Mouse (Mus musculus) liver, adult 2 months (tissue): Measurements from ENCODE around the gene Tenm3. TPM values are rescaled to one million over a fixed set of nuclear protein-coding genes. Genes with fewer than 3 reads are reported as not detected.

Experiments
- DNase-seq: peaks from one replicate; pipeline ENCODE4 v3.0.0-alpha.2; 2011; ENCODE audit warnings: low read depth, low spot score; ENCODE audit errors: extremely low read depth
- H3K27ac ChIP-seq: fragments of 200-500 bp; replicated peaks from 2 replicates; pipeline ENCODE4 v1.5.1; 2012; ENCODE audit warnings: low read depth, mild to moderate bottlenecking, control low read depth, inconsistent platforms, low read length; ENCODE audit not compliant: insufficient read depth
- H3K27me3 ChIP-seq: fragments of 200-500 bp; 2 replicates; pipeline ENCODE4 v1.6.1; 2012; ENCODE audit warnings: mild to moderate bottlenecking, moderate library complexity, low read length, inconsistent platforms; ENCODE audit not compliant: control insufficient read depth, insufficient read depth
- H3K36me3 ChIP-seq: fragments of 200-500 bp; 2 replicates; pipeline ENCODE4 v1.6.1; 2012; ENCODE audit warnings: low read length, inconsistent platforms; ENCODE audit not compliant: control insufficient read depth, insufficient read depth
- H3K4me1 ChIP-seq: fragments of 200-500 bp; 2 replicates; pipeline ENCODE4 v1.6.1; 2011; ENCODE audit warnings: low read length; ENCODE audit not compliant: control insufficient read depth, insufficient read depth
- H3K4me3 ChIP-seq: fragments of 200-500 bp; 2 replicates; pipeline ENCODE4 v1.5.1; 2011; ENCODE audit warnings: low read depth, mild to moderate bottlenecking, control low read depth, low read length, moderate library complexity; ENCODE audit not compliant: insufficient read depth
- H3K79me2 ChIP-seq: fragments of 200-500 bp; 2 replicates; pipeline ENCODE4 v1.6.1; 2012; ENCODE audit warnings: inconsistent platforms, mild to moderate bottlenecking, low read length, moderate library complexity; ENCODE audit not compliant: control insufficient read depth, insufficient read depth
- H3K9ac ChIP-seq: fragments of 200-500 bp; 2 replicates; pipeline ENCODE4 v1.6.1; 2012; ENCODE audit warnings: low read depth, mild to moderate bottlenecking, control low read depth, inconsistent platforms, low read length
- CTCF ChIP-seq: fragments of 200-500 bp; IDR thresholded peaks from 2 replicates; pipeline ENCODE4 v1.5.1; 2011; ENCODE audit warnings: low read depth, low read length, control low read depth
- POLR2A ChIP-seq: fragments of 200-500 bp; IDR thresholded peaks from 2 replicates; pipeline ENCODE4 v1.6.1; 2011; ENCODE audit warnings: low read length, control low read depth; ENCODE audit not compliant: insufficient read depth; ENCODE audit errors: extremely low read depth
- WGBS: fragments of 180-500 bp; shearing (Covaris S2); methylation state at CpG from one replicate; pipeline ENCODE4 v1.1.7; 2018; 5-methylcytosine and 5-hydroxymethylcytosine counted together
- polyA plus RNA-seq: library from polyadenylated mRNA; depleted of rRNA; stranded (reverse); fragments of >200 nt; gene quantifications from 2 replicates; pipeline ENCODE4 v1.2.3, GENCODE M21; 2012
- total RNA-seq: library from RNA; depleted of rRNA; stranded (reverse); fragments of >200 nt; gene quantifications from 2 replicates; pipeline ENCODE4 v1.2.3, GENCODE M21; 2014

Gene Tenm3
- total and polyA plus RNA-seq, 2 experiments: 5.3 to 12.5 TPM

- WGBS: 91% methylated on average over 9 of the region's 9 CpGs
- no peak for DNase-seq
- no peaks in the 10 kb centered on the region for H3K4me1 ChIP-seq
- H3K36me3 ChIP-seq: no peaks in the 10 kb centered on the region
- H3K27ac ChIP-seq: no peak overlapping the region
- H3K27me3 ChIP-seq: no peaks in the 10 kb centered on the region
- no peak overlapping the region for H3K9ac ChIP-seq
- no peak overlapping the region for H3K4me3 ChIP-seq
- TF ChIP-seq CTCF (no peak), POLR2A (no peak)
- H3K79me2 ChIP-seq: no peaks in the 10 kb centered on the region
These were observed 60.4 kb downstream of the Tenm3 start for GRCm38 (mm10) chr8:48783308-48783707.

GRCm38 (mm10) chr8:48780628-48781027 is 63.1 kb downstream of the Tenm3 start:
- WGBS: 80% methylated on average over 6 of the region's 6 CpGs
- no peak for TF ChIP-seq CTCF
- no peak for TF ChIP-seq POLR2A

DNA sequence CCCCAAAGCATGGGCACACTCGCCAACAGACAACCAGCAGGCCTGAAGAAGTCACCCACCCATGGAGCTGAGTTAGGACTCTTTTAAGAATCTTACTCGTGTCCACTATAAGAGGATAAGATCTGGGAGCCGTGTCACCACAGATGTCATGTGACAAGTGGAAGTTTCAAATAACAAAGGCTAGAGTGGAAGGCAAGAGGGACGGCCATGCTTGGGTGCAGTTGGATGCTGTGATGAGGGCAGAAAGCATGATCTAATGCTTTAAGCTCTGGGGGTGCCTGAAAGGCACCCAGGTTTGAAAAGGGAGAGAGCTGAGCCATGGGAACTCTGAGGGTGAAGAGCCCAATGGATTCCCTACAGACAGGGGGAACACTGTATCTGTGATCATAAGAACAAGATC is 64.6 kb downstream of the Tenm3 start:
- no peak for DNase-seq
- Histone ChIP-seq H3K79me2 (no peaks in the 10 kb centered on the region), H3K27ac (no peak overlapping the region), H3K4me1 (no peaks in the 10 kb centered on the region), H3K9ac (no peak overlapping the region), H3K36me3 (no peaks in the 10 kb centered on the region), H3K4me3 (no peak overlapping the region), H3K27me3 (no peaks in the 10 kb centered on the region)
- TF ChIP-seq CTCF (no peak), POLR2A (no peak)
- WGBS: 83% methylated on average over 4 of the region's 4 CpGs

More at GRCm38 (mm10) chr8:48780628-48781027, 63.1 kb downstream of the Tenm3 start:
- no peak for DNase-seq
- H3K79me2 ChIP-seq: no peaks in the 10 kb centered on the region
- no peak overlapping the region for H3K27ac ChIP-seq
- H3K27me3 ChIP-seq: no peaks in the 10 kb centered on the region
- H3K4me3 ChIP-seq: no peak overlapping the region
- H3K4me1 ChIP-seq: no peaks in the 10 kb centered on the region
- H3K36me3 ChIP-seq: no peaks in the 10 kb centered on the region
- H3K9ac ChIP-seq: no peak overlapping the region

GRCm38 (mm10) chr8:48776081-48776480 is 67.7 kb downstream of the Tenm3 start:
- 74% methylated on average over 9 of the region's 9 CpGs for WGBS
- Histone ChIP-seq H3K4me1 (no peaks in the 10 kb centered on the region), H3K36me3 (no peaks in the 10 kb centered on the region), H3K4me3 (no peak overlapping the region), H3K27me3 (no peaks in the 10 kb centered on the region), H3K27ac (no peak overlapping the region), H3K79me2 (no peaks in the 10 kb centered on the region), H3K9ac (no peak overlapping the region)
- DNase-seq: no peak
- no peak for TF ChIP-seq POLR2A
- TF ChIP-seq CTCF: no peak

GRCm38 (mm10) chr8:48775531-48776037 is 68.2 kb downstream of the Tenm3 start:
- no peak for DNase-seq
- no peak overlapping the region for H3K27ac ChIP-seq
- 61% methylated on average over 9 of the region's 9 CpGs for WGBS

GRCm38 (mm10) chr8:48774837-48775236 is 68.9 kb downstream of the Tenm3 start:
- no peaks in the 10 kb centered on the region for H3K36me3 ChIP-seq
- H3K9ac ChIP-seq: no peak overlapping the region
- H3K79me2 ChIP-seq: no peaks in the 10 kb centered on the region
- H3K4me1 ChIP-seq: no peaks in the 10 kb centered on the region
- H3K27me3 ChIP-seq: no peaks in the 10 kb centered on the region
- no peak overlapping the region for H3K4me3 ChIP-seq
- no peak overlapping the region for H3K27ac ChIP-seq
- no peak for DNase-seq
- WGBS: 93% methylated on average over 4 of the region's 4 CpGs
- TF ChIP-seq POLR2A (no peak), CTCF (no peak)

More at GRCm38 (mm10) chr8:48775531-48776037, 68.2 kb downstream of the Tenm3 start:
- Histone ChIP-seq H3K36me3 (no peaks in the 10 kb centered on the region), H3K79me2 (no peaks in the 10 kb centered on the region), H3K27me3 (no peaks in the 10 kb centered on the region), H3K9ac (no peak overlapping the region), H3K4me3 (no peak overlapping the region), H3K4me1 (no peaks in the 10 kb centered on the region)
- TF ChIP-seq CTCF (no peak), POLR2A (no peak)
